In the genomic region with DNA sequence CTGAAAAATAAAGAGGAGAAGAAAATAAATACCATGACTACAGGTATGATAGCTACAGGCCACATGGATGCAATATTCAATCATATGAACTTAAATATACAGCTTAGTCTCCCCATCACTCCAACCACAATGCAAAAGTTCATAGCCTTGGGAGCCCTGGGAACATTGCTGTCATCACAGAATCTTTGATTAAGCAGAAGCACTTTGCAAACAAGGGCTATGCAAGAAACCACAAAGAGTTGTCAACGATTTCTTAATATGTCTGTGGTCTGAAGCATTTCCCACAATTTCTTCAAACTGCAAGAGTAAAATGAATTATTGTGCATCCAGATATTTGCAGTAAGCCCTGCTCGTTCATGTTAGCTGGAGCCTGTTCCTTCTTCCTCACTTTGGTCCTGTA, we compare ENCODE assay signal across 26 mouse cellular contexts. TPM values are rescaled to one million over a fixed set of nuclear protein-coding genes. Genes with fewer than 3 reads are reported as not detected.
DNase-seq lines count a peak whose midpoint lies in the region; ATAC-seq and TF ChIP-seq lines count a peak whose summit lies in the region.
"Had no signal": no experiment of that assay in that cellular context is flagged by ENCODE, and none has a peak within 500 bp of the region (broad histone marks: within the 10 kb centered on the region; RNA-seq: fewer than 3 reads in every experiment).

No protein-coding gene starts in this region.

- H3K4me2 ChIP-seq in CH12.LX (ENCODE audit: insufficient read depth, low read depth, poor library complexity, severe bottlenecking): peak overlapping the region; percentile 14; the same call in 1 of the 2 replicates
- H3K4me2 ChIP-seq: embryonic facial prominence, embryonic 15.5 days; heart, embryonic 11.5 days; heart, embryonic 15.5 days; hindbrain, embryonic 14.5 days had no signal

- peaks cover 2% of the 10 kb centered on the region for H3K9me3 ChIP-seq in CH12.LX (replicated peaks; ENCODE audit: low read length)
- H3K9me3 ChIP-seq: embryonic facial prominence, embryonic 15.5 days; forebrain, embryonic 10.5 days; heart, embryonic 15.5 days; hindbrain, embryonic 10.5 days had no signal

- no peak overlapping the region for H3K4me3 ChIP-seq in CH12.LX (replicated peaks in 1 of 3; ENCODE audit: low read depth in 2 of 3, low read length in 2 of 3, poor library complexity in 1 of 3)
- H3K4me3 ChIP-seq in small intestine, adult 2 months (ENCODE audit: low read depth, low read length): no peak overlapping the region
- H3K4me3 ChIP-seq: embryonic facial prominence, embryonic 15.5 days; erythroblast, embryonic 14.5 days; forebrain, embryonic 10.5 days; heart, adult 2 months; heart, embryonic 15.5 days; hindbrain, embryonic 10.5 days had no signal

- in situ Hi-C loops in CH12.LX (cut with MboI; ENCODE audit: low pct_ligation_motif_present, low pct_unique_long_range_greater_than_20kb, low sequenced_read_pairs): loop anchor here (5.0 kb wide), 1 partner anchor 35 kb away; no protein-coding TSS in a partner anchor

- WGBS in small intestine, adult 2 months: 66% methylated on average over 2 of the region's 2 CpGs

- H3K36me3 ChIP-seq in CH12.LX (replicated peaks in 1 of 2; ENCODE audit: control insufficient read depth in 1 of 2, insufficient read depth in 1 of 2, low read length in 1 of 2): peaks cover 7 to 18% of the 10 kb centered on the region in 2 experiments
- no peaks in the 10 kb centered on the region for H3K36me3 ChIP-seq in small intestine, adult 2 months (ENCODE audit: control insufficient read depth, insufficient read depth, low read length)
- H3K36me3 ChIP-seq: embryonic facial prominence, embryonic 15.5 days; forebrain, embryonic 10.5 days; heart, embryonic 15.5 days; hindbrain, embryonic 10.5 days had no signal

- dilution Hi-C loops in CH12.LX (cut with MboI; ENCODE audit: extremely low pct_ligation_motif_present, extremely low pct_unique_long_range_greater_than_20kb, low sequenced_read_pairs): no loop called here

- H3K27ac ChIP-seq in CH12.LX (ENCODE audit: insufficient read depth, low read depth): peak overlapping the region; percentile 40
- H3K27ac ChIP-seq in small intestine, adult 2 months (ENCODE audit: insufficient read depth, low read depth, low read length): peak overlapping the region; percentile 66
- H3K27ac ChIP-seq: embryonic facial prominence, embryonic 15.5 days; forebrain, embryonic 10.5 days; heart, adult 2 months; heart, embryonic 15.5 days; hindbrain, embryonic 10.5 days; hindbrain, embryonic 14.5 days had no signal

- no peak for TF ChIP-seq EP300 in CH12.LX (IDR thresholded peaks at IDR 0.05; ENCODE audit: low read length)

- no peaks in the 10 kb centered on the region for H3K27me3 ChIP-seq in CH12.LX (replicated peaks)
- H3K27me3 ChIP-seq in small intestine, adult 2 months (ENCODE audit: control insufficient read depth, insufficient read depth, low read length): no peaks in the 10 kb centered on the region

- DNase-seq in CD4-positive, CD25-positive, alpha-beta regulatory T cell, adult 2 months (ENCODE audit: low read depth, low spot score): peak; percentile 58
- DNase-seq in CH12.LX (ENCODE audit: extremely low read depth): no peak
- DNase-seq in heart, postnatal 25 days (ENCODE audit: low spot score): no peak
- DNase-seq in right cerebral cortex, postnatal 36 days (ENCODE audit: low spot score in 2 of 2): no peak
- DNase-seq: adrenal gland, postnatal 25 days; cerebellum, adult 2 months; embryo, embryonic 11 days; gastrocnemius, postnatal 10 days had no signal

- H3K9ac ChIP-seq in CH12.LX (ENCODE audit: insufficient read depth, low read depth): peak overlapping the region; percentile 72
- H3K9ac ChIP-seq: embryonic facial prominence, embryonic 15.5 days; heart, embryonic 15.5 days; hindbrain, embryonic 14.5 days had no signal

- intact Hi-C loops in heart, postnatal 25 days (cut with DNase I): no loop called here

- peaks cover 44% of the 10 kb centered on the region for H3K79me2 ChIP-seq in CH12.LX (replicated peaks; ENCODE audit: control insufficient read depth, extremely low read depth, insufficient read depth, poor library complexity, severe bottlenecking)

- peaks cover 20 to 62% of the 10 kb centered on the region in 2 experiments for H3K4me1 ChIP-seq in CH12.LX (ENCODE audit: control insufficient read depth in 1 of 2, insufficient read depth in 2 of 2)
- H3K4me1 ChIP-seq in small intestine, adult 2 months (ENCODE audit: control insufficient read depth, insufficient read depth, insufficient read length, low read length): peaks cover 9% of the 10 kb centered on the region

- no peak for TF ChIP-seq RAD21 in CH12.LX (IDR thresholded peaks at IDR 0.05; ENCODE audit: low read depth, low read length)

- TF ChIP-seq POLR2A in CH12.LX (IDR thresholded peaks at IDR 0.05; ENCODE audit: low read depth, low read length): no peak
- no peak for TF ChIP-seq POLR2A in small intestine, adult 2 months (IDR thresholded peaks at IDR 0.05; ENCODE audit: low read depth, low read length)

- TF ChIP-seq CTCF in CH12.LX (conservative IDR thresholded peaks at IDR 0.05 in 1 of 2, IDR thresholded peaks at IDR 0.05 in 1 of 2; ENCODE audit: low read depth in 2 of 2, low read length in 2 of 2): no peak
- TF ChIP-seq CTCF in small intestine, adult 2 months (IDR thresholded peaks at IDR 0.05; ENCODE audit: extremely low read depth, insufficient read length, insufficient replicate concordance, low read depth, low read length): no peak

- no peak for ATAC-seq in CD4-positive, CD25-positive, alpha-beta regulatory T cell, adult 4 months
- ATAC-seq in granulocyte monocyte progenitor cell, adult 5-6 weeks (replicated peaks; ENCODE audit: poor library complexity, severe bottlenecking): peak; percentile 69
- ATAC-seq: activated CD4-positive, CD25-positive, alpha-beta regulatory T cell, adult 4 months; forebrain, embryonic 16.5 days had no signal

TF ChIP-seq in CH12.LX, 34 proteins besides CTCF, POLR2A, EP300 and RAD21:
- TF ChIP-seq TBP (conservative IDR thresholded peaks at IDR 0.05; ENCODE audit: low read depth, low read length): no peak

RNA-seq across cellular contexts. Expression of gene Gimap1, which starts 1.8 kb away (rescaled TPM):
- polyA plus RNA-seq in CD4-positive, CD25-positive, alpha-beta regulatory T cell, adult 4 months (2017; shearing (Covaris generic)): 100 to 1,000 TPM; 342 to 402 TPM
- total RNA-seq in CH12.LX (2012; rRNA removed): 136 and 144 TPM in 2 replicates
- total RNA-seq in CH12.LX (2014; rRNA removed): 54.5 and 57.4 TPM in 2 replicates
- 91.8 and 113 TPM in 2 replicates for polyA plus RNA-seq in CH12.LX (2012; ENCODE audit: insufficient read length, low read depth)
- total RNA-seq in granulocyte monocyte progenitor cell, adult 5-6 weeks (2014; fragmentation: Nextera tagmentation): 0.43 and 3.1 TPM in 2 replicates
- total RNA-seq in granulocyte monocyte progenitor cell, adult 5-6 weeks (2017): 0.93 and 2.0 TPM in 2 replicates
- polyA plus RNA-seq in small intestine, adult 2 months (2012; rRNA removed): 18.8 and 29.1 TPM in 2 replicates
- 1 to 10 TPM; 8.5 to 9.8 TPM for total RNA-seq in heart, postnatal 25 days (2021)
- total RNA-seq: MEL had no signal
- polyA plus RNA-seq: C2C12 had no signal

RNA-seq across cellular contexts. Expression of gene Gimap5, which starts 8.9 kb away (rescaled TPM):
- polyA plus RNA-seq in CD4-positive, CD25-positive, alpha-beta regulatory T cell, adult 4 months (2017; shearing (Covaris generic)): 100 to 1,000 TPM; 196 to 256 TPM
- 82.1 and 82.3 TPM in 2 replicates for total RNA-seq in CH12.LX (2012; rRNA removed)
- total RNA-seq in CH12.LX (2014; rRNA removed): 74.6 and 77.6 TPM in 2 replicates
- 56.9 and 59.6 TPM in 2 replicates for polyA plus RNA-seq in CH12.LX (2012; ENCODE audit: insufficient read length, low read depth)
- total RNA-seq in granulocyte monocyte progenitor cell, adult 5-6 weeks (2014; fragmentation: Nextera tagmentation): 0.75 TPM in 1 of 2 replicates, not detected in the other
- 0.09 TPM in 1 of 2 replicates, not detected in the other for total RNA-seq in granulocyte monocyte progenitor cell, adult 5-6 weeks (2017)
- polyA plus RNA-seq in small intestine, adult 2 months (2012; rRNA removed): 4.9 and 10.2 TPM in 2 replicates
- 1 to 10 TPM; 6.1 to 6.8 TPM for total RNA-seq in heart, postnatal 25 days (2021)
- total RNA-seq: MEL had no signal
- polyA plus RNA-seq: C2C12 had no signal

RNA-seq across cellular contexts. Expression of gene Gimap7, which starts 18.6 kb away (rescaled TPM):
- polyA plus RNA-seq in CD4-positive, CD25-positive, alpha-beta regulatory T cell, adult 4 months (2017; shearing (Covaris generic)): 100 to 1,000 TPM; 600 to 617 TPM
- total RNA-seq in CH12.LX (2012; rRNA removed) (14.5 and 16.3 TPM in 2 replicates), CH12.LX (2014; rRNA removed) (4.2 and 4.3 TPM in 2 replicates)
- 7.0 and 7.1 TPM in 2 replicates for polyA plus RNA-seq in CH12.LX (2012; ENCODE audit: insufficient read length, low read depth)
- not detected in 2 replicates for total RNA-seq in granulocyte monocyte progenitor cell, adult 5-6 weeks (2014; fragmentation: Nextera tagmentation)
- total RNA-seq in granulocyte monocyte progenitor cell, adult 5-6 weeks (2017): not detected in 2 replicates
- polyA plus RNA-seq in small intestine, adult 2 months (2012; rRNA removed): 1.5 and 2.5 TPM in 2 replicates
- under 1 TPM in 1 of 2 experiments, not detected in 1; 0.39 TPM for total RNA-seq in heart, postnatal 25 days (2021)
- total RNA-seq: gastrocnemius, postnatal 10 days; gastrocnemius, postnatal 4 days; MEL had no signal
- polyA plus RNA-seq: C2C12; cerebellum, adult 2 months; embryonic facial prominence, embryonic 11.5 days; erythroblast, embryonic 14.5 days; forebrain, embryonic 10.5 days; forebrain, embryonic 16.5 days; frontal cortex, adult 2 months; heart, embryonic 11.5 days; hindbrain, embryonic 10.5 days; hindbrain, embryonic 14.5 days had no signal

RNA-seq across cellular contexts. Expression of gene Gm28053, which starts 18.6 kb away (rescaled TPM):
- polyA plus RNA-seq in CD4-positive, CD25-positive, alpha-beta regulatory T cell, adult 4 months (2017; shearing (Covaris generic)): 10 to 100 TPM; 62.5 to 69.5 TPM
- total RNA-seq in CH12.LX (2012; rRNA removed) (10.0 and 12.0 TPM in 2 replicates), CH12.LX (2014; rRNA removed) (8.0 and 8.8 TPM in 2 replicates)
- 22.7 and 46.9 TPM in 2 replicates for polyA plus RNA-seq in CH12.LX (2012; ENCODE audit: insufficient read length, low read depth)
- 11.1 TPM in 1 of 2 replicates, not detected in the other for total RNA-seq in granulocyte monocyte progenitor cell, adult 5-6 weeks (2014; fragmentation: Nextera tagmentation)
- 3.1 TPM in 1 of 2 replicates, not detected in the other for total RNA-seq in granulocyte monocyte progenitor cell, adult 5-6 weeks (2017)
- polyA plus RNA-seq in small intestine, adult 2 months (2012; rRNA removed): not detected in 2 replicates
- 1 to 10 TPM; 1.8 to 5.3 TPM for total RNA-seq in heart, postnatal 25 days (2021)
- total RNA-seq: MEL had no signal
- polyA plus RNA-seq: C2C12; embryonic facial prominence, embryonic 11.5 days; erythroblast, embryonic 14.5 days; forebrain, embryonic 10.5 days; forebrain, embryonic 16.5 days; heart, adult 2 months; hindbrain, embryonic 10.5 days had no signal

RNA-seq across cellular contexts. Expression of gene Gimap6, which starts 29.0 kb away (rescaled TPM):
- 1,000 to 10,000 TPM; 1,247 to 1,551 TPM for polyA plus RNA-seq in CD4-positive, CD25-positive, alpha-beta regulatory T cell, adult 4 months (2017; shearing (Covaris generic))
- total RNA-seq in CH12.LX (2012; rRNA removed) (78.1 and 88.9 TPM in 2 replicates), CH12.LX (2014; rRNA removed) (128 and 158 TPM in 2 replicates)
- 87.9 and 97.2 TPM in 2 replicates for polyA plus RNA-seq in CH12.LX (2012; ENCODE audit: insufficient read length, low read depth)
- total RNA-seq in granulocyte monocyte progenitor cell, adult 5-6 weeks (2014; fragmentation: Nextera tagmentation): 0.58 and 1.4 TPM in 2 replicates
- total RNA-seq in granulocyte monocyte progenitor cell, adult 5-6 weeks (2017): 4.1 and 6.3 TPM in 2 replicates
- 2.0 and 5.0 TPM in 2 replicates for polyA plus RNA-seq in small intestine, adult 2 months (2012; rRNA removed)
- 10 to 100 TPM; 38.5 to 41.6 TPM for total RNA-seq in heart, postnatal 25 days (2021)
- total RNA-seq: MEL had no signal
- polyA plus RNA-seq: C2C12; erythroblast, embryonic 14.5 days had no signal

Comparison
In these comparisons a context has a peak if more than half of its experiments do, and no peak if none do; other contexts are left out.
1. RNA of gene Gimap1, which starts 1.8 kb away (total RNA-seq): 54.5 to 144 TPM in CH12.LX; 8.5 to 9.8 TPM in heart, postnatal 25 days and 0.43 to 3.1 TPM in granulocyte monocyte progenitor cell, adult 5-6 weeks; every median in the first group is over 4 times any median in the second.
2. RNA of gene Gimap5, which starts 8.9 kb away (total RNA-seq): 74.6 to 82.3 TPM in CH12.LX; 6.1 to 6.8 TPM in heart, postnatal 25 days and 0.09 to 0.75 TPM in granulocyte monocyte progenitor cell, adult 5-6 weeks; every median in the first group is over 4 times any median in the second.